ENCODE assay signal across 16 mouse cellular contexts in the genomic region with DNA sequence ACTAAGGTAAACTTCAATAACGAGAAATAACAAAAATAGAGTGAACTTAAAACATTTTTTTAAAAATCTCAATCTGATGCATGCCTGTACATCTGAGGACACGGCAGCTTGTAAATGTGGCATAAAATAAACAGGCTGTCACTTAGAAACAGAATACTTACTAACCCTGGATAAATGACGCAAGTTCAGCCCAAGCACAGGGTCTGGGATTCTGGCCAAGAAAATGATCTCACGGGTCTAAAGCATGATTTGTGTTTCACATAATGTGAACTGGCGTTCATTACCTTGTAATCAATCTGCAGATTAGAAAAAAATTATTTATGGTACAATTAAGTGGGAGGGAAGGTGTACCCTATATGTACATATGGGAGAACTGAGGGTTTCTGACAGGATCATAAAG.
DNase-seq lines count a peak whose midpoint lies in the region; ATAC-seq lines count a peak whose summit lies in the region.
"Had no signal": no experiment of that assay in that cellular context is flagged by ENCODE, and none has a peak within 500 bp of the region (broad histone marks: within the 10 kb centered on the region; RNA-seq: fewer than 3 reads in every experiment).

No protein-coding gene starts in this region.

- 0 out of 2 replicates have a peak, but pooled peaks have one; percentile 44 for ATAC-seq in limb, embryonic 11.5 days (ENCODE audit: insufficient number of reproducible peaks, low FRiP score, low TSS enrichment, low read depth)
- ATAC-seq in forebrain, embryonic 15.5 days (replicated peaks): no peak
- ATAC-seq: inflammation-experienced regulatory T-cells, adult 6 months had no signal

- H3K4me2 ChIP-seq in limb, embryonic 11.5 days (ENCODE audit: low read depth, severe bottlenecking): no peak overlapping the region
- no peak overlapping the region for H3K4me2 ChIP-seq in forebrain, embryonic 15.5 days (replicated peaks)
- H3K4me2 ChIP-seq: forebrain, embryonic 12.5 days; kidney, embryonic 15.5 days; midbrain, embryonic 11.5 days had no signal

- H3K9ac ChIP-seq in limb, embryonic 11.5 days (ENCODE audit: low read length): no peak overlapping the region
- no peak overlapping the region for H3K9ac ChIP-seq in forebrain, embryonic 15.5 days (replicated peaks)
- H3K9ac ChIP-seq: forebrain, embryonic 12.5 days; kidney, embryonic 15.5 days; liver, embryonic 14.5 days had no signal

- no peak overlapping the region for H3K27ac ChIP-seq in limb, embryonic 11.5 days (replicated peaks; ENCODE audit: low read depth, low read length)
- no peak overlapping the region for H3K27ac ChIP-seq in limb, embryonic 10.5 days
- H3K27ac ChIP-seq in forebrain, embryonic 15.5 days (replicated peaks): no peak overlapping the region
- H3K27ac ChIP-seq: forebrain, embryonic 12.5 days; kidney, embryonic 15.5 days; liver, embryonic 14.5 days had no signal

- WGBS in limb, embryonic 11.5 days: 56% methylated on average over 5 of the region's 5 CpGs
- 67% methylated on average over 5 of the region's 5 CpGs for WGBS in limb, embryonic 10.5 days
- 43% methylated on average over 5 of the region's 5 CpGs for WGBS in forebrain, embryonic 15.5 days

- H3K9me3 ChIP-seq in limb, embryonic 11.5 days (ENCODE audit: control insufficient read depth, low read length): no peaks in the 10 kb centered on the region
- H3K9me3 ChIP-seq in limb, embryonic 10.5 days (replicated peaks): no peaks in the 10 kb centered on the region
- H3K9me3 ChIP-seq in forebrain, embryonic 15.5 days: no peaks in the 10 kb centered on the region
- H3K9me3 ChIP-seq: forebrain, embryonic 12.5 days; kidney, embryonic 15.5 days had no signal

- no peak overlapping the region for H3K4me3 ChIP-seq in limb, embryonic 11.5 days (ENCODE audit: low read depth, low read length)
- no peak overlapping the region for H3K4me3 ChIP-seq in limb, embryonic 10.5 days
- no peak overlapping the region for H3K4me3 ChIP-seq in forebrain, embryonic 15.5 days
- H3K4me3 ChIP-seq: forebrain, embryonic 12.5 days; kidney, embryonic 15.5 days had no signal

- no peaks in the 10 kb centered on the region for H3K36me3 ChIP-seq in limb, embryonic 11.5 days (ENCODE audit: control insufficient read depth, insufficient read depth, low read length)
- H3K36me3 ChIP-seq in limb, embryonic 10.5 days: no peaks in the 10 kb centered on the region
- H3K36me3 ChIP-seq in forebrain, embryonic 15.5 days: no peaks in the 10 kb centered on the region
- H3K36me3 ChIP-seq: forebrain, embryonic 12.5 days; kidney, embryonic 15.5 days had no signal

- peak; percentile 3 for DNase-seq in embryo, embryonic 11.5 days (ENCODE audit: low read depth, low spot score)
- DNase-seq in embryo, embryonic 10.5 days (ENCODE audit: low spot score): no peak
- no peak for DNase-seq in limb, embryonic 11.5 days (ENCODE audit: low spot score)
- DNase-seq in limb, embryonic 10.5 days (ENCODE audit: low spot score): no peak
- DNase-seq in brain, adult 2 months (ENCODE audit: low read depth, low spot score): peak; percentile 7
- DNase-seq in mesoderm, embryonic 11.5 days (ENCODE audit: low read depth, low spot score): peak; percentile 28
- DNase-seq in gastrocnemius, postnatal 4 days (ENCODE audit: low spot score in 2 of 2): no peak
- DNase-seq: cerebellum, adult 18-20 months; right cerebral cortex, postnatal 14 days; thymus, postnatal 4 days had no signal

- H3K4me1 ChIP-seq in limb, embryonic 11.5 days (ENCODE audit: control insufficient read depth, insufficient read depth, low read length): no peaks in the 10 kb centered on the region
- H3K4me1 ChIP-seq in limb, embryonic 10.5 days: no peaks in the 10 kb centered on the region
- peaks cover 4% of the 10 kb centered on the region for H3K4me1 ChIP-seq in forebrain, embryonic 15.5 days
- H3K4me1 ChIP-seq: forebrain, embryonic 12.5 days; kidney, embryonic 15.5 days had no signal

- H3K27me3 ChIP-seq in limb, embryonic 11.5 days (ENCODE audit: control insufficient read depth, insufficient read depth, low read length): no peaks in the 10 kb centered on the region
- H3K27me3 ChIP-seq in limb, embryonic 10.5 days (ENCODE audit: low read depth, poor library complexity, severe bottlenecking): no peaks in the 10 kb centered on the region
- no peaks in the 10 kb centered on the region for H3K27me3 ChIP-seq in forebrain, embryonic 15.5 days
- H3K27me3 ChIP-seq: forebrain, embryonic 12.5 days; kidney, embryonic 15.5 days had no signal

Comparison
In these comparisons a context has a peak if more than half of its experiments do, and no peak if none do; other contexts are left out.
1. DNase-seq: peak in embryo, embryonic 11.5 days (single experiment), brain, adult 2 months (single experiment) and mesoderm, embryonic 11.5 days (single experiment); none in embryo, embryonic 10.5 days (single experiment), limb, embryonic 11.5 days (single experiment), limb, embryonic 10.5 days (single experiment) and gastrocnemius, postnatal 4 days (0 of 2).